Mouse (Mus musculus): ENCODE measurements at regions not wholly inside any gene's neighbourhood (a gene's known extent, or its start where the extent isn't known, plus 50 kb on each side); places are given as distances from the start of the nearest gene placed in this dataset.

GRCm38 (mm10) chr17:85932360-85933132, 212.4 kb downstream of the Srbd1 start:
- H3K27ac ChIP-seq (replicated peaks; ENCODE audit: low read depth, low read length), result no peak overlapping the region
- H3K4me3 ChIP-seq (ENCODE audit: insufficient read depth, low read depth, low read length), result no peak overlapping the region
- H3K4me1 ChIP-seq (ENCODE audit: control insufficient read depth, insufficient read depth, insufficient read length, low read length), result no peaks in the 10 kb centered on the region

GRCm38 (mm10) chr17:85931955-85932354, 213.0 kb downstream of the Srbd1 start:
- H3K27ac ChIP-seq (replicated peaks; ENCODE audit: low read depth, low read length), result no peak overlapping the region
- H3K4me1 ChIP-seq (ENCODE audit: control insufficient read depth, insufficient read depth, insufficient read length, low read length), result no peaks in the 10 kb centered on the region
- no peak overlapping the region for H3K4me3 ChIP-seq (ENCODE audit: insufficient read depth, low read depth, low read length)

GRCm38 (mm10) chr17:85930789-85931188, 214.2 kb downstream of the Srbd1 start:
- no peaks in the 10 kb centered on the region for H3K4me1 ChIP-seq (ENCODE audit: control insufficient read depth, insufficient read depth, insufficient read length, low read length)
- H3K27ac ChIP-seq (replicated peaks; ENCODE audit: low read depth, low read length), result no peak overlapping the region
- H3K4me3 ChIP-seq (ENCODE audit: insufficient read depth, low read depth, low read length), result no peak overlapping the region

GRCm38 (mm10) chr17:85930331-85930730, 214.6 kb downstream of the Srbd1 start:
- Histone ChIP-seq H3K4me3 (ENCODE audit: insufficient read depth, low read depth, low read length) (no peak overlapping the region), H3K4me1 (ENCODE audit: control insufficient read depth, insufficient read depth, insufficient read length, low read length) (no peaks in the 10 kb centered on the region), H3K27ac (replicated peaks; ENCODE audit: low read depth, low read length) (no peak overlapping the region)

- Histone ChIP-seq H3K4me3 (ENCODE audit: insufficient read depth, low read depth, low read length) (no peak overlapping the region), H3K4me1 (ENCODE audit: control insufficient read depth, insufficient read depth, insufficient read length, low read length) (no peaks in the 10 kb centered on the region), H3K27ac (replicated peaks; ENCODE audit: low read depth, low read length) (no peak overlapping the region)
Measured at GRCm38 (mm10) chr17:85929699-85930286, 215.2 kb downstream of the Srbd1 start.

GRCm38 (mm10) chr17:85928543-85928942, 216.4 kb downstream of the Srbd1 start:
- H3K4me1 ChIP-seq (ENCODE audit: control insufficient read depth, insufficient read depth, insufficient read length, low read length), result no peaks in the 10 kb centered on the region
- H3K4me3 ChIP-seq (ENCODE audit: insufficient read depth, low read depth, low read length), result no peak overlapping the region
- no peak overlapping the region for H3K27ac ChIP-seq (replicated peaks; ENCODE audit: low read depth, low read length)

- no peak overlapping the region for H3K4me3 ChIP-seq (ENCODE audit: insufficient read depth, low read depth, low read length)
- no peaks in the 10 kb centered on the region for H3K4me1 ChIP-seq (ENCODE audit: control insufficient read depth, insufficient read depth, insufficient read length, low read length)
- H3K27ac ChIP-seq (replicated peaks; ENCODE audit: low read depth, low read length), result no peak overlapping the region
Measured at GRCm38 (mm10) chr17:85927261-85927660, 217.7 kb downstream of the Srbd1 start.

- Histone ChIP-seq H3K27ac (replicated peaks; ENCODE audit: low read depth, low read length) (no peak overlapping the region), H3K4me1 (ENCODE audit: control insufficient read depth, insufficient read depth, insufficient read length, low read length) (no peaks in the 10 kb centered on the region), H3K4me3 (ENCODE audit: insufficient read depth, low read depth, low read length) (no peak overlapping the region)
Measured at GRCm38 (mm10) chr17:85926044-85926443, 218.9 kb downstream of the Srbd1 start.

- Histone ChIP-seq H3K27ac (replicated peaks; ENCODE audit: low read depth, low read length) (no peak overlapping the region), H3K4me3 (ENCODE audit: insufficient read depth, low read depth, low read length) (no peak overlapping the region), H3K4me1 (ENCODE audit: control insufficient read depth, insufficient read depth, insufficient read length, low read length) (no peaks in the 10 kb centered on the region)
Measured at GRCm38 (mm10) chr17:85921219-85921673, 223.7 kb downstream of the Srbd1 start.

GRCm38 (mm10) chr17:85919868-85920267, 225.1 kb downstream of the Srbd1 start:
- H3K4me1 ChIP-seq (ENCODE audit: control insufficient read depth, insufficient read depth, insufficient read length, low read length), result no peaks in the 10 kb centered on the region
- no peak overlapping the region for H3K27ac ChIP-seq (replicated peaks; ENCODE audit: low read depth, low read length)
- no peak overlapping the region for H3K4me3 ChIP-seq (ENCODE audit: insufficient read depth, low read depth, low read length)

- no peak overlapping the region for H3K4me3 ChIP-seq (ENCODE audit: insufficient read depth, low read depth, low read length)
- H3K27ac ChIP-seq (replicated peaks; ENCODE audit: low read depth, low read length), result no peak overlapping the region
- no peaks in the 10 kb centered on the region for H3K4me1 ChIP-seq (ENCODE audit: control insufficient read depth, insufficient read depth, insufficient read length, low read length)
Measured at GRCm38 (mm10) chr17:85915870-85916269, 227.8 kb upstream of the Six2 start.

GRCm38 (mm10) chr17:85914062-85914461, 226.0 kb upstream of the Six2 start:
- H3K4me1 ChIP-seq (ENCODE audit: control insufficient read depth, insufficient read depth, insufficient read length, low read length), result no peaks in the 10 kb centered on the region
- no peak overlapping the region for H3K4me3 ChIP-seq (ENCODE audit: insufficient read depth, low read depth, low read length)
- H3K27ac ChIP-seq (replicated peaks; ENCODE audit: low read depth, low read length), result no peak overlapping the region

GRCm38 (mm10) chr17:85908709-85909108, 220.6 kb upstream of the Six2 start:
- Histone ChIP-seq H3K27ac (replicated peaks; ENCODE audit: low read depth, low read length) (no peak overlapping the region), H3K4me3 (ENCODE audit: insufficient read depth, low read depth, low read length) (no peak overlapping the region), H3K4me1 (ENCODE audit: control insufficient read depth, insufficient read depth, insufficient read length, low read length) (no peaks in the 10 kb centered on the region)

GRCm38 (mm10) chr17:85906597-85907187, 218.6 kb upstream of the Six2 start:
- no peaks in the 10 kb centered on the region for H3K4me1 ChIP-seq (ENCODE audit: control insufficient read depth, insufficient read depth, insufficient read length, low read length)
- H3K27ac ChIP-seq (replicated peaks; ENCODE audit: low read depth, low read length), result no peak overlapping the region
- no peak overlapping the region for H3K4me3 ChIP-seq (ENCODE audit: insufficient read depth, low read depth, low read length)

- H3K4me1 ChIP-seq (ENCODE audit: control insufficient read depth, insufficient read depth, insufficient read length, low read length), result no peaks in the 10 kb centered on the region
- H3K27ac ChIP-seq (replicated peaks; ENCODE audit: low read depth, low read length), result no peak overlapping the region
- H3K4me3 ChIP-seq (ENCODE audit: insufficient read depth, low read depth, low read length), result no peak overlapping the region
Measured at GRCm38 (mm10) chr17:85902575-85902974, 214.5 kb upstream of the Six2 start.

- Histone ChIP-seq H3K4me3 (ENCODE audit: insufficient read depth, low read depth, low read length) (no peak overlapping the region), H3K4me1 (ENCODE audit: control insufficient read depth, insufficient read depth, insufficient read length, low read length) (no peaks in the 10 kb centered on the region), H3K27ac (replicated peaks; ENCODE audit: low read depth, low read length) (no peak overlapping the region)
Measured at GRCm38 (mm10) chr17:85899096-85899495, 211.0 kb upstream of the Six2 start.
